10 mouse cellular contexts compared by ENCODE assay signal in the genomic region with DNA sequence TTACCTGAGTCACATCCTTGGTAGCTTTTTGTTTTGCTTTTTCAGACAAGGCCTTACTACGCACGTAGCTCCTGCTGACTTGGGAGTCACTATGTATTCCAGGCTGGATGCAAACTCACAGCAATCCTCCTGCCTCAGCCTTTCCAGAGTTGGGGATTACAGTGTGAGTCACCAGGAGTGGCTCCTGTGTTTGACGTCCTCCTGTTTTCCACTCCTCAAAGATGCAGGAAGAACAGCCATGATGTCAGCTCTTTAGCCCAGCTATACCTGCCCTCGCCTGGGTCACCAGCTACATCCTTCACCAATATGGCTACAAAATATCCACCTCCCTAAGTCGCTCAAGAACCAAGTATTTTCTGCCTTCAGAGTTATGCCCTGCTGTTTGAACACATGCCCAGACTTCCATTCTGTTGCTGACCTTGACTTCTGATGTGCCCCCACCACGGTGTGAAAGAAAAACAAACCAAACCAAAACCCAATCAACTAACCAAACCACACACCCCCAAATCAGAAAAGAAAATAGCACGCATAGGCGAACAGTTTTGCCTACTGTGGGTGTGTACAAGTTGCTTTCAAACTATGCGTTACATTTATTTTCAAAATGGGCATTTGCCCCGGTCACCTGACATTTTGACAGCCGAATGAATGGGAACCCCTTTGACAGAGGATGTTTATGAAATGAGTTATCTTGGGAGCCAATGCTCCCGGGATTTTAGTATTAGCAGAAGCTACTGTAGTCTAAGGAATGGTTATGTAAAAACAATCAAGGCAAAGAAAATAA. TPM values are rescaled to one million over a fixed set of nuclear protein-coding genes. Genes with fewer than 3 reads are reported as not detected.
DNase-seq lines count a peak whose midpoint lies in the region; ATAC-seq and TF ChIP-seq lines count a peak whose summit lies in the region.
"Had no signal": no experiment of that assay in that cellular context is flagged by ENCODE, and none has a peak within 500 bp of the region (broad histone marks: within the 10 kb centered on the region; RNA-seq: fewer than 3 reads in every experiment).

No protein-coding gene starts in this region.

- peak overlapping the region; percentile 90 for H3K4me2 ChIP-seq in kidney, embryonic 16.5 days (replicated peaks; ENCODE audit: low read depth, low read length)
- H3K4me2 ChIP-seq in embryonic facial prominence, embryonic 11.5 days (ENCODE audit: low read depth, low read length), result peak overlapping the region; percentile 97; the same call in 1 of the 2 replicates
- H3K4me2 ChIP-seq in myocyte (ENCODE audit: low read depth), result peak overlapping the region; percentile 97

- H3K36me3 ChIP-seq in kidney, embryonic 16.5 days (ENCODE audit: insufficient read depth, low read length), result no peaks in the 10 kb centered on the region
- H3K36me3 ChIP-seq in embryonic facial prominence, embryonic 11.5 days (replicated peaks; ENCODE audit: control insufficient read depth, insufficient read depth, low read depth, low read length), result no peaks in the 10 kb centered on the region
- H3K36me3 ChIP-seq in myocyte (ENCODE audit: control insufficient read depth, insufficient read depth), result no peaks in the 10 kb centered on the region

- H3K79me2 ChIP-seq in myocyte (ENCODE audit: control insufficient read depth, insufficient read depth), result peaks cover 25% of the 10 kb centered on the region

- peak overlapping the region; percentile 91 for H3K9ac ChIP-seq in kidney, embryonic 16.5 days (replicated peaks; ENCODE audit: low read length)
- H3K9ac ChIP-seq in embryonic facial prominence, embryonic 11.5 days (replicated peaks; ENCODE audit: low read length), result no peak overlapping the region

- H3K9me3 ChIP-seq in kidney, embryonic 16.5 days (ENCODE audit: low read length), result no peaks in the 10 kb centered on the region
- no peaks in the 10 kb centered on the region for H3K9me3 ChIP-seq in embryonic facial prominence, embryonic 11.5 days (replicated peaks; ENCODE audit: control insufficient read depth, low read length)

- no peak for TF ChIP-seq POLR2A in myocyte (IDR thresholded peaks at IDR 0.05; ENCODE audit: insufficient read length, low read depth)

- H3K27me3 ChIP-seq in kidney, embryonic 16.5 days (ENCODE audit: insufficient read depth, low read length), result no peaks in the 10 kb centered on the region
- H3K27me3 ChIP-seq in embryonic facial prominence, embryonic 11.5 days (ENCODE audit: control insufficient read depth, insufficient read depth, low read length), result no peaks in the 10 kb centered on the region
- H3K27me3 ChIP-seq in myocyte (ENCODE audit: control insufficient read depth, insufficient read depth, insufficient read length), result no peaks in the 10 kb centered on the region

- WGBS in kidney, embryonic 16.5 days, result 73% methylated on average over 12 of the region's 12 CpGs
- 83% methylated on average over 12 of the region's 12 CpGs for WGBS in embryonic facial prominence, embryonic 11.5 days

- H3ac ChIP-seq in myocyte (ENCODE audit: control insufficient read depth, insufficient read length), result no peak overlapping the region

- no peak overlapping the region for H3K27ac ChIP-seq in kidney, embryonic 16.5 days (ENCODE audit: low read length)
- no peak overlapping the region for H3K27ac ChIP-seq in embryonic facial prominence, embryonic 11.5 days (replicated peaks; ENCODE audit: low read depth, low read length)

- no peak for ATAC-seq in kidney, embryonic 16.5 days (ENCODE audit: low FRiP score, low TSS enrichment)
- ATAC-seq in embryonic facial prominence, embryonic 11.5 days (replicated peaks; ENCODE audit: insufficient number of reproducible peaks, low FRiP score, low TSS enrichment, low read depth), result no peak
- ATAC-seq: activated CD4-positive, CD25-positive, alpha-beta regulatory T cell, adult 4 months; inflammation-experienced regulatory T-cells, adult 6 months had no signal

- H3K4me1 ChIP-seq in kidney, embryonic 16.5 days (ENCODE audit: insufficient read depth, low read length), result peaks cover 34% of the 10 kb centered on the region
- H3K4me1 ChIP-seq in embryonic facial prominence, embryonic 11.5 days (ENCODE audit: control insufficient read depth, insufficient read depth, low read length), result no peaks in the 10 kb centered on the region; the same call in 1 of the 2 replicates

- peak overlapping the region; percentile 73 for H3K4me3 ChIP-seq in kidney, embryonic 16.5 days (ENCODE audit: low read length)
- no peak overlapping the region for H3K4me3 ChIP-seq in embryonic facial prominence, embryonic 11.5 days (ENCODE audit: low read depth, low read length)
- peak overlapping the region; percentile 42 for H3K4me3 ChIP-seq in myocyte

- DNase-seq in kidney, adult 8-10 months, result no peak
- DNase-seq in embryonic facial prominence, embryonic 11.5 days (ENCODE audit: low spot score), result no peak
- DNase-seq in induced T-regulatory cell, adult 2 months (ENCODE audit: low read depth), result peak; percentile 68
- no peak for DNase-seq in adrenal gland, adult 18-20 months (ENCODE audit: low spot score in 2 of 2)
- no peak for DNase-seq in yolk sac, embryonic 10.5 days (ENCODE audit: low spot score)
- no peak for DNase-seq in kidney, postnatal 14 days

TF ChIP-seq in myocyte, 11 proteins besides CTCF, POLR2A, EP300 and RAD21:
- TF ChIP-seq USF1 (IDR thresholded peaks at IDR 0.05; ENCODE audit: low read depth) (no peak), SRF (IDR thresholded peaks at IDR 0.05; ENCODE audit: control insufficient read depth, insufficient read length, low read depth) (no peak), MYOD1 (IDR thresholded peaks at IDR 0.05; ENCODE audit: control insufficient read depth in 1 of 3, insufficient read length in 2 of 3, low read depth in 2 of 3) (no peak), POLR2AphosphoS2 (IDR thresholded peaks at IDR 0.05; ENCODE audit: insufficient read length, low read depth) (no peak), REST (IDR thresholded peaks at IDR 0.05; ENCODE audit: insufficient read depth, insufficient read length) (no peak)

RNA-seq across cellular contexts. Expression of a gene that starts 1.6 kb away (rescaled TPM):
- 19.4 and 24.3 TPM in 2 replicates for polyA plus RNA-seq in kidney, embryonic 16.5 days (2015; fragmentation: Nextera tagmentation; extraction: Ambion mirVana)
- polyA plus RNA-seq in embryonic facial prominence, embryonic 11.5 days (2014; fragmentation: Nextera tagmentation; extraction: Ambion mirVana), result 15.9 and 17.9 TPM in 2 replicates
- 10.6 TPM for polyA plus RNA-seq in myocyte (2012; fragmentation: generic; extraction: Trizol)
- total RNA-seq in adrenal gland, adult 18-20 months (2021), result 10 to 100 TPM; 54.8 to 63.6 TPM

RNA-seq across cellular contexts. Expression of a gene that starts 11.9 kb away (rescaled TPM):
- polyA plus RNA-seq in kidney, embryonic 16.5 days (2015; fragmentation: Nextera tagmentation; extraction: Ambion mirVana), result 38.3 and 41.6 TPM in 2 replicates
- polyA plus RNA-seq in embryonic facial prominence, embryonic 11.5 days (2014; fragmentation: Nextera tagmentation; extraction: Ambion mirVana), result 23.1 and 28.6 TPM in 2 replicates
- 35.2 TPM for polyA plus RNA-seq in myocyte (2012; fragmentation: generic; extraction: Trizol)
- 10 to 100 TPM; 52.7 to 60.2 TPM for total RNA-seq in adrenal gland, adult 18-20 months (2021)
